Mouse (Mus musculus) kidney, adult 8-10 months (tissue): ENCODE measurements around the gene Chil1.

Source experiments
- DNase-seq, 2 experiments: peaks; one replicate each; pipeline ENCODE4 v3.0.0; 2022

Chil1 gene

DNA sequence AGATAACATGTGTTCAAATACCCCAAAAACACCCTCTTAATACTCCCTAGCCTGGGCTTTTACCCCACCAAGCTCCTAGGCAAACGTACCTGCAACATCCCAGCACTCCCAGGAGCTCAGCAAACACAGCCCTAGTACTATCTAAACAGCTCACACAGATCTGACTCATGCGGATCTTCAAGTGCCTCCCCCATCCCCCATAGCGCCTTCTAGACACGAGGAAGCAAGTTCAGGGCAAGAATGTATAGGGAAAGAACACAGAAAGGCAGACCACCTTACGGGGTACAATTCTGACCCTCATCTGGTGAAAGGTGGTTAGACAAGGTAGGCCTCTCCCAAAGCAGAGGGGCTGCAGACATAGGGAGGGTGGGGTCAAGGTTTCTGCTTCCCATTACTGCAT is 24.1 kb downstream of the Chil1 start:
- no peak for DNase-seq

DNA sequence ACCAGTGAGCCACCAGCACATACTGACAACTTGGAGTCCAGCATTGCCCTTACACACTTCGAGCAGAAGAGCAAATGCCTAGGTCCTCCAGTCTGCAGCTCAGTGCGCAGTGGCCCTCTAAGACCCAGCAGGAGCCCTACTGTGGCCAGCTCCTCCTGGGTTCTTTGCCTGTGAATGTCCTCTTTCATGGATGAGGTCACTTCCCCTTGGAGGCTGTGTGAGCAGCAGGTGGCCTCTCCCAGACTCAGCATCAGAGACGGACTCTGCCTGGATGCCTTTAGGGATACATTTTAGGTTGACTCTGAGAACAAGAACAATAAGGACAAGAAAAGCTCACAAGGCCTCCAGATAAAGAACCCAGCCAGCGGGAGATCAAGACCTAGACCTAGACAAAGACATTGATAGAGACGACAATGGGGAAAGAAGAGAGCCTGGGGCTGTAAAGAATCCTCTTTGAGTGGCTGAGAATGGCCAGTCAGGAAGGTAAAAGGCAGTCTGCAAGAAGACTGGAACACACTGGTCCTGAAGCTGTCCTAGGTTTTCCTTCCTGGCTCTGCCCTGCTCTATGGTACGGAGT is 28.3 kb downstream of the Chil1 start:
- DNase-seq = no peak

DNA sequence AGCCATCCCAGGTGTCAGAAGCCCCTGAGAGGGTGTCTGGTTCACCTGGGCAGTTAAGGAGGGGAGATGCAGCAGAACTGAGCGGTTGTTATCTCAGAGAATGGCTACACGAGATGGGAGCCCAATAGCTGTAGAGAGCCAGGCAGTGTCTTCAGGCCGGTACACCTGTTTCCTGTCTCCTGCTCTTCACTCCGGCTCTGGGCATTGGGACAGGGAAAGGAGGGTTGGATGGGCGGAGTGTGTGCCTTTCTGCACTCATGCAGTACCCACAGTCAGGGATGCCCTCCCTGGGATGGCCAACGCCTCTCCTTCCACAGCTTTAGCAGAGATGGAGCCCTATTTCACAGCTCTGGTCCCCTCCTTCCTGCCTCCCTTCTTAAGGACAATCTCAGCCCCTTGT is 29.1 kb downstream of the Chil1 start:
- no peak for DNase-seq

DNA sequence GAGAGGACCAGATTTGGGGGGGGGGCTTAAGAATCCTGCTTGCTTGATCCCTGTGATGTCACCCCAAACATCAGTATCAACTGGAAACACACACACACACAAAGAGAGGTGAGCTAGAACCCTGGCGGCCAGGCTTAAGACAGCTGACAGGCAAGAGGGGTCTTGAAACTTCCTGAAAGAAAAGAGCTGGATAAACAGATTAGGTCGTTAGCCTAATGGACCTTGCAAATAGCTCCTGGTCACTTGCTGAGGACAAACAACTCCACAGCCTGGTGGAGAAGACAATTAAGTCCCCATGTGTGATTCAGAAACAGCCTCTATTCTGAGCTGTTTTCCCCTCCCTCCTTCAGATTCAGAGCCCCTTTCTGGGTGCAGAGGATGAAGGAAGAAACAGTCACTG is 29.7 kb downstream of the Chil1 start:
- DNase-seq = no peak

DNA sequence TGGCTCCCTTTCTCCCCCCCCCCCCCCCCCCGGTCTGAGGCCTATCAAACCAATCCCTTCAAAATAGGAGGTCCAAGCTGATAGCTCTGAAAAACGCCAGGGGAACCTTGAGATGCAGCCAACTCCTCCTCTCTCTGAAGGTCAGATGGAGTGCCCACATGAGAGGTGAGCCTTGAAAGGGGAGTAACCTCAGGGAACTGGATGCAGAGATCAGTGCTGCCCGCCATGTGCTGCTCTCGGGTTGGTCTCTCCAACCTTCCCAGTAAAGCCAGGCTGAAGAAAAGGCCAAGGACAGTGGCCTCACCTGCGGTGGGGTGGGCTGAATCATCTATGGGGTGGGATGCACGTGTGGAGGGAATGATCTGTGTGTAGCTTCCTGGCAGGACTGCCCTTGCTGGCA is 30.4 kb downstream of the Chil1 start:
- no peak for DNase-seq

DNA sequence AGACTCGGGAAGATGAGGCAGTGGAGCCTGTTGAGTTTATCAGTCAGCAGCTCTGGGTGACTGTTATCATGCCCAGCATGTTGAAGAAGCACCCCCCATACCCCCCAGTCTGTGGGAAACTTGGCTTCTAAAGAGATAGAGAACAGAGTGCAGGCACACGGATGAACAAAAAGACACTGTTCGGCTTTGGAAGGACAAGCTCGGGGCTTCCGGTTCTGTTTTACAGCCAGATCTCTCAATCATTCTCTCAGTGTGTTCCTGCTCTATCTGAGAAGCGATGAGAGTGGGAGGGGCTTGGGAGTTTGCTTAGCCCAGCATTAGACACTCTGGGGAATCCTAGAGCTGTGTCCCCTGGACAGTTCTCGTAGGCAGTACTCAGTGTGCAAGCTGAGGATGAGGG is 31.4 kb downstream of the Chil1 start:
- no peak for DNase-seq

DNA sequence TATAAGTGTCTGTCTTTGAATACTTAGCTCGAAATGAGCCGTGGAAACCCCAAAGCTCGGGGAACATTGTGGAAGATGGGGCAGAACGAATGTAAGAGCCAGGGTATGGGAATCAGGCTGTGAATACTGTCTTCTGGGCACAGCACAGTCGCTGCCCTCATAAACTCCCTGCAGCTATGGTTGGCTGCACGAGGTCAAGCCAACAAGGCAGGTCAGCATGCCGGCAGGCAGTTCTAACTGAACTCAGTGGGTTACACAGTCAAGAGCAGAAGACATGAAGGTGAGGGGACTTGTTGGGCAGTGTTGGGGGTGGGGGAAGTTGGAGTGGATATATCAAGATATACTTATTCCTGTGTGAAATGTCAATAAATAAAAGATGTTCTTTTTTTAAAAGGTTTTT is 33.1 kb downstream of the Chil1 start:
- no peak for DNase-seq

DNA sequence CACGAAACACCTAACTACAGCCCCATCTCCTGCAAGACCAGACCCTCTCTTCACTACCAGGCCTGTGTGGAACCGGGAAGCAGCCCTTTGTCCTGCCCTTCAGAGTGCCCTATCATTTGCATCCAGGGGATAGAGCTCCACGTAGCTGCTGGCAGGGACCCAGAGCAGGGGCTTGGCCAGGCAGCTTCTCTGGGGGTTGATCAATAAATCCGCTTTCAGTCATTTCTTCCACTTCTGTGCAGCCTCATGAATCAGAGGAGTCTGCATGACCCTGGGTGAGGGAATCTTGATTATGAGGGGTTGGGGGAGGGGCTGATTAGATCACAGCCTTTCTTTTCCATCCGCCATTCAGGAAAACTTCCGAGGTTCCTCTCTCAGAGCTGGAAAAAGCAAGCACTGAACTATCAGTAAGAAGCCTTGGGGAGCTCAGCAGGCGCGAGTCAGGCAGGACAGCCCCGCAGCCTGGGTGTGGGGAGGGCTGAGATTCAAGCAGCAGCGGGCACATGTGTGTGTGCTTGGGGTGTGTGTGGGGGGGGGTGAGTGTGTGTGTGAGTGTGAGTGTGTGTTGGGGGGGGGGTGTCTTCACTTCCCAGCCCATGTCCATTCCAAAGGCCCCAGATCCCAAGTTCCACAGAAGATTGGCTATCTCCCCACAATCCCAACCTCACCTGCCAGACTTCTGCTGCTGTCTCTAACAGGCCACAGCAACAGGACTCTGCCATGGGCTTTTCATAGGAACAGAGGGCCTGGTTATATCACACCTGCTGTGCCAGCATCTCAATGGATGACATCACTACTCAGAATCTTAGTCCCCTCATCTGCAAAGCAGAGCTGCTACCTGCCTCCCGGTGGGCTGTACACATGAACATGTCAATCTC is 34.0 kb downstream of the Chil1 start:
- no peak for DNase-seq

DNA sequence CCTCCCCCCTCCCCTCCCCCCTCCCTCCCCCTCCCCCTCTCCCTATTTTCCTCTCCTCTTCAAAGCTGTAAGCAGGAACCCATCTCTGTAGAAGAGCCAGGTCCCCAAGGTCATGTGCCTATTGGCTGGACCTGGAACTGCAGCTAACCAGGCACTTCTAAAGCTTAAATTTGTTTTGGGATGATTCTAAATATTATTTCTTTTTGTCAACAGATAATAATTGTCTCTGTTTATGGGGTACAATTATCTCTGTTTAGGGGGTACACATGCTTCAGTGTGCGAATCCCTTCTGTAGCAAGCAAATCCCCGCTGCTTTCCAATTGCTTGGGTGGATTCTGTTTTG is 34.6 kb downstream of the Chil1 start:
- no peak for DNase-seq

DNA sequence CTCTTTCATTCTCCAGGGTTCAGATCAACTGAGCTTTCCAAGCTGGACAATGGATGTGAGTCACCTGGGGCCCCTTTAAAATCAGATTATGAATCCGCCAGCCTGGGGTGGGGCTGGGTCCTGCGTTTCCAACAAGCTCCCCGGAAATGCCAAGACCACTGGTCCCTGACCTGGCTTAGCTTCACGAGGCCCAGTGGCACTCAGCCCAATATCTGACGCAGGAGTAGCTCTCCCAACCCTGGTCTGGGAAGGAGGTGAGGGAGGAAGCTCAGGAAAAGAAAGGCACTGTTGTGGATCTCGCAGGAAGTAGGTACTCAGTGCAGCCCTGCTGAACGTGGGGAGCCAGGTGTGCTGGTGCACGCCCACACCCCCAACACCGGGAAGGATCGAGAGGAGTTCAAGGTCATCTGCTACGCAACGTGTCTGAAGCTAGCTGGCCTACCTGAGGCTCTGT is 35.1 kb downstream of the Chil1 start:
- DNase-seq = peak; percentile 46 to 58

DNA sequence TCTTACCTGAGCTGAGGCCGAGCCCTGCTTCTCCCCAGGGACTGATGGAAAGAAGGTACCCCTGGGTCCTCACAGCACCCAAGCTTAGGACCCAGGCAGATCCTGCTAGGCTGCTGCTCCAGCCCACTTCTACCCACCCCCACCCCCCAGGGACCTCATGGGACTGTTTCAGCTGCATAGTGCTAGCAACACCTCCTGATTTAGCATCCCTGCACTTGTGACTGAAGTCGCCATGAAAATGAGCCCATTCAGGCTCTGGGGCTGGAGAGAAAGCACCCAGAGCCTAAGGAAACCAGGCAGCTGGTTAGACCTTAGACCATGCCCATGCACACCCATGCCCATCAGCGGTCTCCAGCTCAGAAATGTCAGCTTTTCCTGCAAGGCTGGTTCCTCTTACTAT is 36.0 kb downstream of the Chil1 start:
- DNase-seq = no peak

DNA sequence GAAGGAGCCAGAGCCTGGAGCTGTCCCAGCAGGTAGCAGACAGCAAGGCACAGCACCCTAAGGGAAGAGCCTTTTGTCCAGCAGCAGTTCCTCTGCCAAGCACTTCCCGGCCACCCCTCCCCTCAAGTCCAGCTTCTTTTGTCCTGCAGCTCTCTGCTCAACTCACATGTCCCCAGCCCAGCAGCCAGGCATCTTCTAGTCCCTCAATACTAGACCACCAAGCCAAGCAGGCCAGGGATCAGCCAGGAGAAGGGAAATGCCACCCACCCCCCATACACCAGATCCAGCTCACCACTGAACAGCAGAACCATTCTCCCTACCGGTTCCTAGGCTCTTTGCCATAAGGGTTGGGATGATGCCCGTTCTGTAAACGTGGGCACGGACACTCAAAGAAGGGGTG is 37.6 kb downstream of the Chil1 start:
- no peak for DNase-seq

DNA sequence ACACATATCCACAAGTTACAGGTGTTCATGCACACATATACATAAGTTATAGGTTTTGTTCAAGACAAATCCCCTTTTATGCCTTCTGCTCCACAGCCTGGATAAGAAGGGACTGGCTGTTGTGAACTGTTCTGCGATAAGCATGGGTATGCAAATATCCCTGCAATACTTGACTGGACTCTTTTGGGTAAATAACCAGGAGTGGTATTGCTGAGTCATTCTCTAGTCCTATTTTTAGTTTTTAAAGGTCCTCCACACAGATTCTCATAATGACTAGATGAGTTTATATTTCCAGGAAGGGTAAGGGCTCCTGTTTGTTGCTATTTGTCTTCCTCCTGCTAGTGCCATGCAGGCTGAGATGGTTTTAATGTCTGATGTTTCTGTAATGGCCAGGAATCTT is 39.2 kb downstream of the Chil1 start:
- no peak for DNase-seq

DNA sequence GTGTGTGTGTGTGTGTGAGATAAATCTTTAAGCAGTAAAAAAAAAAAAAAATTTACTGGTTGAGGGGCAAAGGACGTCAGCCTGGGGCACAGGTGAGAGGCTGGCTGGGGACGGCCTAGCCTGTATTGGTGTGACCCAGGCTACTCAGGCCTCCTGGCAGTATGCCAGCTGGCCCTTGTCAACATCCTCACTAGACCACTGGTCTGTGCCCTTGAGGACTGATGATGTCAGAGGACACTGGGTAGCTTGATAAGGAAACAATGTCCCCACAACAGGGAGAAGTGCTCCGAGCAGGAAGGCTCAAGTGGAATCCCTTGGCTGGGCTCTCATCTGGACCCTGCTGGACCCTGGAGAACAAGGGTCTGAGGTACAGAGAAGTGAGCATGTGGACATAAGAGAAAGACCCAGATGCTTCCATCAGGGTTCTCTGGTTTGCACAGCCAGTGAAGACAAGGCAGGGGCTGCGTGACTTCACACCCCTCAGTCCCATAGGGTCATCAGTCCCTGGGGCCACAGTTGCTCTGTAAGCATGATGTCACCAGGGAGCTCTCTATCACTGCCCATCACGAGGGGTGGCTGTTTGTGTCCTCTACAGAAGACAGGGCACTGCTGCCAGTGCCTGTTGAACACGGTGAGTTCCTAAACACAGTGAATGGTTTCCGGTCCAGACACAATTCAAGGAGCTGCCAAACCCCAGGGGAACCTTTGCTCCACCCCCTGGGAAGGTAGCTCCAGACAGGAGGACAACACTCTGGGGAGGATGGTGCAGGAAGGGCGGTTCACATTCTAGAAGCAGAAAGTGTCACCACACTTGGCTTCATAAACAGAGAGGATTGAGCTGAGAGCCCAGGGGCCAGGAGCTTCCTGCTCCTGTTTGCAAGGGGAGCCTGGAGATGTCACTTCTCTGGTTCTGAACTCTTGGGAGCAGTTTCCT is 40.4 kb downstream of the Chil1 start:
- peak; percentile 63 to 70 for DNase-seq

DNA sequence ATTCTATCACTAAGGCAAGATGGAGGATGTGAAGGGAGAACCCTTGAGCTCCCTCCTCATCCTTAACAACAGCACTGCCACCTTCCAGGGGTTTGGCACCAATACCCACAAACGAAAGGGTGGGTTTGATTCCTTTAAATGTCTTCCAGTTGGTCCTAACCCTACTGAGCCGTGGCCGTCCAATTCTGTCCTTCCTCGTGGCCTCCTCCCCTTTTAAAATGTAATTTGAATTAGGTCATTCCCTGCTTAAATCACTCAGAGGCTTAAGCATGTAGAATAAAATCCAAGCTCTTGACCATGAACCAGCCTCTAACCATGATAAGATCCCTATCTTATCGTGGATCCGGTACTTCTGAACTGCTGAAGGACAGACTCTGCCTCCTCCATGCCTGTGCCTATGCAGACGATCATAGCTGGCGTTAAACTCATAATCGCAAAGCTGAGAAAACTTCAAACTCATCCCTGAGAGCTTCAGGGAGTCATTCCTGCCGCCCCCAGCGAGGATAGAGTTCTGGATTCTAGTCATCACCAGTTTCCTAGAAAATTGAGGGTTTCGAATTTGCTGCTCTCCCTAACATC is 42.8 kb downstream of the Chil1 start:
- DNase-seq = no peak

DNA sequence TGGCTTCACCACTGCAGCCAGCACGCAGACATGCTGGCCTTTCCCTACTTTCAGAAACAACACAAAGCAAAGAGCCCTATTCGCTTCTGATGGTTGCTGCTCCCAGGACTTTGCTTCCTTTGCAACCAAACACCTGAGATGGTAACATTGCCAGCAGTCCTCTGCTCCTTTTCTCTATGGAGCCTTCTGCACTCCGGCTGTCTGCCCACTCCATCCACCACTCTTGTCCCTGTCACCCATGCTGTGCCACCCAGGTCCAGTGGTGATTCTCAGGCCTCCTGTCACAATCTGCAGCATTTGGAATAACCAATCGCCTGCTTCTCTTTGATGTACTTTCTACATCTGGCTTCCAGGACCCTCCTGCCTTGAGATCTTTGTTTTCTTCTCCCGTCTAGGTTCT is 43.4 kb downstream of the Chil1 start:
- DNase-seq = no peak

DNA sequence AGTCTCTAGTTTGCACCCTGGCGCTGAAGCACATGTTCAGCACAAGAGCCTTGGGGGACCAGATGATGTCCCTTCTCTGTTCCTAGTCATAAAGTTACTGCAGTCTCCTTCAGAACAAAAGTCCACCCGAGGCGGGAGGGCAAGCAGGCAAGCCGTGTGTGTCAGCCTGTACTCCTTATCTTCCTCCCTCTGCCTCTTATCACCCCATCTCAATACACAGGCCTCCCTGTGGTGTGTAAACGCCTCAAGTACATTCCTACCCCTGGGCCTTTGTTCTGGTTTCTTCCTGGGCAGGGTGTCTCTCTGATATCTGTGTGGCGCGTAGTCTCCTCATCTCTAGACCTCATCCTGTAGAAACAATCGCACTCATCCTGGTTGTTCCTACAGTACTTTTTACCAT is 44.8 kb downstream of the Chil1 start:
- no peak for DNase-seq

DNA sequence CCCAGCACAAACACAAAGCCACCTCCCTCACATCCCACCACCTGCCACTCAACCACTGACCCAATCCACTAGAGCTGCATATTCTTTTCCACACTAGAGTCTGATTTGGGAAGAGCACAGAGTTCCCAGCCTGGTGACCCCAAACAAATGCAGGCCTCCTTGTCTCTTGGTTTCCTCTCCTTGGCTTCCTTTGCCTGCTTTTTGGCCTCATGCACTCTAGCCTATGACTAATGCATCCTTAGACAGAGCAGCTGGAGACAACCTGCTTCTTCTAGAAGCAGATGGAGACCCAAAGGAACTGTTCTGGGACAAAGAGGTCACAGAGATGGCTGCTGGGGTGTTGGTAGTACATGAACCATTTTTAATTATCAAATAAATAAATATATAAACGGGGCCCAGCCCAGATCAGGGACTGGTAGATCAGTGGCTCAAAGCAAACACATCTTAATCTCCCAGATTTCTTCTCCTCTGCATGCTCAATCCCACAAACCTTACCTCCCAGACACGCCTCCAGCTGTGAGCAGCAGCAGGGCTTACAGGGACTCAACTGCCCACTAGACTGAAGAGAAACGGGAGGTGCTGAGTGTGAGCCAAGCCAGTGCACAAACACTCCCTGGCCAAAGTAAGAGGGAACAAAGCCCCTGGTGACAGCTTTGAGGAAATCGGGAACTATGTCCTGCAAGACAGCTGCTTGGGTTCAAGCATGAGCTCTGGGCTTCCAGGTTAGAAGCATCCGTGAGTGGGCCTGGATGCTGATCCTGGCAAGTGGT is 48.0 kb downstream of the Chil1 start:
- DNase-seq = no peak

DNA sequence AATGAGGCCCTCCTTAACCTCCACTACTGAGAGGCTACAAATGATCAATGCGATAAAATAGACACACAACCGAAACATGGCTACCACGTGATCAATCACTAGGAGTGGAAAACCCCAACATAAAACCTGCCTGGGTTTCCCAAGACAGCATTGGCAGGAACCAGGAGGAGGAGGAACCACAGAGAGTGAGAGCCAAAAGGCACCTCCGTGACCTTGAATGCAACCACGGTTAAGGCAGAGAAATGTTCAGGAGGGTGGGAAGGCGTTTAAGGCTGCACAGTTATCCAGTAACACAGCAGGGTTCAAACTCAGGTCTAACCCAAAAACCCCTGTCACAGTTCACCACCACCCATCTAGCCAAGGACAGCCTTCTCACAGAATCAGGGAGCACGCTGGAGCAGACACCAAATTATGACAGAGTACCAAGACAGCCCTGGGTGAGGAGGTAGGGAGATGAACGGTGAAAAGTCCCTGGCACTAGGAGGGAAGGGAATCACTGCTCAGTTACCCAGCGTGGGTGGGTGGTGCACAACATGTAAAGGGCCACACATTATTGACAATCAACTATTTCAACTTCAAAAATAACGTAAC is 48.8 kb downstream of the Chil1 start:
- DNase-seq = no peak

DNA sequence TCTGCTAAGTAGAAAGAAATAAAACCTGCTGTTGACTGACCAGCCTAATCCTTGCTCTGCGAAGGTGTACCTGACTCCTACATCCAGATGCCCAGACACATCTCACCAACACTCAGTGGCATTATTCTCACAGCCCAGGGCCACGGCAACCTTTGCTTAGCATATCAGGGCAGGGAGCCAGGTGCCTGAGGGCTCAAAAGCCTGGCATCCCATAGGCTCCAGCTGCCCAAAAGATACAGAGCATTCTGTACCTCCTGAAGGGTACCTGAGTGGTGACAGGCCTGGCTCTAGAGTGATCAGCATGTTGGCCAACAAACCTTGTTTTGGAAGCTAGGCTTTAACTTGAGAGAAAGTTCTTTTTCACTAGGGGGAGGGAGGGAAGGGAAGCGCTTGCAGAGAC is 49.3 kb downstream of the Chil1 start:
- no peak for DNase-seq

DNA sequence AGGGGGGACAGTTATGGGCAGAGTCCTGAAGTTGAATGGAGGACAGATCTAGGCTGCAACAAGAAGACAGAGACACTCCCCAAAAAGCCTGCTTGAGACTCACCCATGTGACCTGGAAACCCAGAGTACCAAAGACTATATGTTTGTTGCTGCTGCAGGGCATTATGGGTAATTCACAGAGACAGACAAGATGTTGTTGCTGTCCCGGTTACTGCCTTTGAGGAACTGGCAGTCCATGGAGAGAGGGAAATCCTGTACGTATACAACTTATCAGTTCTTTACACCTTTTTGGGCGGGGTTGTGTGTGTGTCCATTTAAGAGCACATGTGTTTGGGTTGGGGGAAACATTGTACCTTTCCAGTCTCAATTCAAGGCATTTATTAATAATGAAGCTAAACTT is 49.7 kb downstream of the Chil1 start:
- no peak for DNase-seq

DNA sequence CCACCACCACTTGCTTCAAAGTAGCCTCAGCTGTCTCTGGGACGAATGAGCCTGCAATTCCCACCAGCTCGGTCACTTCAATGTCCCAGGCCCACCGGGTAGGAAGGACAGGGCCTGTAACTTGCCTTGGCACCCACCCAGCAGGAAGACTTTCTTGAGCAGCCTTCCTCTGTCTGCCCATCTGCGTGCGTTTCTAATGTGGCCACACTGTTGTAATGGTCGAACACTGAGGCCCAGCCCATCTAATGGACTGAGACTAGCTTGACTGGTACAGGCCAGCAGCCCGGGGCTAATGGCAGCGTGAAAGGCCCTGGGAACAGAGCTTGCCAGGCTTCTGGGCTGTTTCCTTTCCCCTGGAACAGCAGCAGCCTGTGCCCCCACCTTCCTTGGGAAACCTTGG is 50.4 kb downstream of the Chil1 start:
- DNase-seq = no peak
